Mouse (Mus musculus) T-helper 17 cell (primary cell): ENCODE results near the gene Il18r1.

Experiments
- in situ Hi-C, 2 experiments: fragments of 300-600 bp; cut with MboI, MseI; formaldehyde crosslinking; loops; 1 replicate in 1 of 2; 2 replicates in 1 of 2; pipeline ENCODE4 v1.15.1; 2025; ENCODE audit warnings: high pct_unique_total_duplicates in 2 of 2

Il18r1 gene

DNA sequence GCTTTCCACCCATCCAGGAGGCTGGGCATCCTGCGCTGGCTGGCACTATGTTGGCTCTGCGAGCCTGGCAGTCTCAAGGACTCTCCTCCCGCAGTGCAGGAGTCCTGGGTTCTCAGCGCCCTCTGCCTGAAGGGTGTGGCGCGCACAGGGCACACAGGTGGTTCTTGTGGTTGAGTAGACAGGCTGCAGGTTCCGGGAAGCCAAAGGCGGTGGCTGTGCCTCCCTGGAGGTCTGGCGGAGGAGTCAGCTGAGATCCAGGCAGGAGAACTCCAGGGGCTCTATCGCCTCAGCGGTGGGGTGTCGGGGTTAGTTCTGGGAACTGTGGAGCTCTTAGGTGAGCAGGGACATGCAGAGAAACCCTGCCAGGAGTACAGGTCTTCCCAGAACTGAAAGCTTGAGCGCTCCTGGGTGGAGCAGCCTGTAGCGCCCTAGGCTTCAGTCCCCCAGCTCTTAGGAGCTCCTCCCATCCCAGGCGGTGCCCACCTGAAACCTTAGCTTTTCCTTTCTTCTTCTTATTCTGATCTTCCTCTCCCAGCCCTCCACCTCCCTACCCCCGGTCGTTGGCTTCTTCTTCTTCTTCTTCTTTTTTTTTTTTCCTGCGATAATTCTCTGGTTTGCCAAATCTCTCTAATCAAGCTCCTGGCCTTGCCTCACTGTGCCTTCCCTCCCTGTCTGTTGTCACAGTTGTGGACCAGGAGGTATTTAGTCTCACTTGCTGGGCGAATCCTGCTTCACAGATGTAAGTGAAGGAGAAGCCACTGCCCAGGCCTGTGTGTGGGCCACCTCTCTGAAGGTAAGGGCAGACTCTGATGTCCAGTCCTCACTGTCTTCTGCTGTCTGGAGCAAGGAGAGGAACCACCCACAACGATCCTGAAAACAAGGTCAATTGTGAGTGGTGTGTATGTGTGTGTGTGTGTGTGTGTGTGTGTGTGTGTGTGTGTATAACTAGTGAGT is at the start of gene Il18r1:
Gene Il18r1, plus strand, starts transcription at position 76 of the 954 bp plus-strand sequence.
- in situ Hi-C loops: loop anchor here (5.0 kb wide), 3 partner anchors 47 to 83 kb away; no protein-coding TSS in a partner anchor

DNA sequence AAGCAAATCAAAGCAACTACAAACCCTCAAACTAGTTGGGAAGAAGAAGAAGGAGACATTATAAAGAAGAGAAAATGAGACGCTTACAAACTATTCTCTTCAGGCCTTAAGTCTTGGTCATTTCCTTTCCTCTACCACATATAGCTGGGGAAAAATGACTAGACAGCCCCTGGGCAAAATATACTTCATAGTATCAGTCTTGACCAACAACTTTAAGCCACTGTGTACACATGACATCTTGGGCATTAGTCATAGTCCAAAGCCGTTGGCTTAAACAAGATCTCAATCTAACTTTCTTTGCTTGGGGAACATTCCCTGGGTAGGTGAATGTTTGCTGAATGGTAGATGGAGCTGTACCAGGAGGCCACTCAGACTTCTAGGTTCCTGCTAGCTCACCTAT is 48.3 kb upstream of the Il18r1 start:
- in situ Hi-C loops: no loop called here

DNA sequence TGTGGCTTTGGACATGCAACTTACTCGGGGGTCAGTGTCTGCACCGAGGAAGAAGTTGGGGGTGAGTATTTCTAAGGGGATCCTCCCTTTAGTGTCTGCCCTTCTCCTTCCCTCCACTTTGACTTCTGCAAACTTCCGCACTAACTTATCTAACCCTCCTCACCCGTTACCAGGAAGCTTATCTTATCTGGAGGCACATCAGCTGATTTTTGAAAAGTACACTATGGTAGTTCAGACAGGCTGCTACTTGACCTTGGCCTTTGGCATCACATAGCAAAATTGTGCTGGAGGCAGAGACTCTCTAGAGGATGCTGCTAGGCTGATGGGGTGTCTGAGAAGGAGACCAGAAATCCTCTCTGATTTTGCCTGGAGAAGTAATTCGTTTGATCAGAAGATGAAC is 46.8 kb upstream of the Il18r1 start:
- in situ Hi-C loops: no loop called here

GRCm38 (mm10) chr1:40423892-40424291 is 41.5 kb upstream of the Il18r1 start:
- in situ Hi-C loops: no loop called here

GRCm38 (mm10) chr1:40427270-40427669 is 38.1 kb upstream of the Il18r1 start:
- in situ Hi-C loops: no loop called here

- in situ Hi-C loops: no loop called here
Measured at GRCm38 (mm10) chr1:40427901-40428300, 37.5 kb upstream of the Il18r1 start.

DNA sequence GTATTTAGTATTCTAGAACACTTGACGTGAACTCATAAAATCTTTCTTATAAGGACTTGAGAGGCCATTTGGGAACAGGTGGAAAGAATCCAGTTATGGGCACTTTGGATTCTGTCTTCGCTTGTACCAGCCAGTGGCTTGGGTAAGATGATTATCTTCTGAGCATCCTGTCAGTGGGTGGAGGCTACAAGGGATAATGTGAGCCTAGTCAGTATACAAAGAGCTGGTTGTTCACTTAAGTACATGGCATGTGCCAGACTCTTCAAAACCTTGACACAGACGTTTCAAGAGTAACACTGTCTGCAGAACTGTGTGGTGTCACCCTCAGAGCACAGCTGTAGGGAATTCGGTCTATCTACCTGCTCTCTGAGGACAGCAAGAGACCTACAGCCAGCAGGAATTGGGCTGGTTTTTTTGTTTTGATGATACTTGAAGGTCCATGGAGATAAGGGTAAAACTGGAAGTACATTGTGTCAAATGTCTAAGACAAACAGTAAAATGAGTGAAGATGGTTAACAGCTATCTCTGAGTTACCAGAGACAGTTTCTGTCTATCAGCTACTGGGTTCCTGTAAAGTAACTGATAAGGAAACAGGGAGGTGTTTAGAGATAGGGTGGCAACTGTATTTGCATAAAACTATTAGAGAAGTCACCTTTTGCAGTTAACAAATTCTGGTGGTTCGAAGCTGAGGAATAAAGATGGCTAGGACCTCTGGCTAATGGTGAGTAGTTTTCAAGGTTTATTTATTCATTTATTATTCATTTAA is 36.3 kb upstream of the Il18r1 start, which contains the start of gene Il1rl1:
Gene Il1rl1, plus strand, starts transcription at position 661 of the 766 bp plus-strand sequence.
- in situ Hi-C loops: no loop called here

DNA sequence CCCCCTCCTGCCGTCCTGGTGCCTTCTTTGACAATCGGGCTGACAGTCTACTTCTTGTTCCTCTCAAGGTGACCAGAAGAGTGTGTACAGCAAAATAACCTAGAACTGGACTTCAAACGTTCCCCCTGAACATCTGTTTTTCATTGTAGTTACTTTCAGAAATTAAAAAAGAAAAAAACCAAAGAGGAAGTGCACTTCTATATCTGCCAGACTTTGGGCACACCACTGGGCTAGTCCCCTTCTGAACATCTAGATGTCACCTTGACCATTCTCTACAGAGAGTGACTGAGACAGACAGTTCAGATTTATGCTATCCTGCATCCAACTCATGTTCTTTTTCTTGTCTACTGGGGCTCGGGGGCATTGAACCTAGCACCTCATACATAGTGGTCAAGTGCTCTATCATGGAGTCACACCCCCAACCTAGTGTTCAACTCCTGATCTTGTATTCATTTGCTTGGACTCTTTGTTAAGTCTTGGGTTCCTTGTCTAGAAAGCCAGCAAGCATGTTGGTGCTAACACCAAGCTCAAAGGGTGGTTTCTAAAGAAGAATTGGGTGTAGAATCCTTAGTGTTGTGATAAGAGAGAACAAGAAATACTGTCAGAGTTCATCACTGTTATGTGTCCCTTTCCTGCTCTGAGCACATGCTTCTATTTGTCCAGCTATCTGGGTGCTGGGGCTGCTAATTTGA is 35.1 kb upstream of the Il18r1 start:
- in situ Hi-C loops: no loop called here

- in situ Hi-C loops: no loop called here
Measured at GRCm38 (mm10) chr1:40432169-40432568, 33.2 kb upstream of the Il18r1 start.

DNA sequence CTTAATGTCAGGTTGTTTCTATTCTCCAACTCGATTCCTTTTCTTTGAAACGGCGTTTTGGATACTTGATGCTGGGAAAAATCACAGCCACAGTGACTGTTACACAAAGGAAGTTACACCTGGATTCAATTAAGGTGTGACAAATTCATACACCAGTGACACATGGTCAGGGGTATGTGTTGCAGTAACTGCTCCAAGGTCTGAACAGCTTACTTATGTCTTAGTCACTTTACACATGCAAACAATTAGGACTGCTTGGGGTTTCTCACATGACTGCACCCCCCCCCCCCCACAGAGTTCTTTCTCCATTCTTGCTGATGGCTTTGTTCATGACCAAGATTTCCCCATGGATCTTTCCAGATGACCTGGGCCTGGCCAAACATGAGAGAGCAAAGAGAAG is 29.4 kb upstream of the Il18r1 start:
- in situ Hi-C loops: no loop called here

GRCm38 (mm10) chr1:40437340-40437739 is 28.0 kb upstream of the Il18r1 start:
- in situ Hi-C loops: no loop called here

- in situ Hi-C loops: no loop called here
Measured at GRCm38 (mm10) chr1:40439504-40439903, 25.8 kb upstream of the Il18r1 start.

DNA sequence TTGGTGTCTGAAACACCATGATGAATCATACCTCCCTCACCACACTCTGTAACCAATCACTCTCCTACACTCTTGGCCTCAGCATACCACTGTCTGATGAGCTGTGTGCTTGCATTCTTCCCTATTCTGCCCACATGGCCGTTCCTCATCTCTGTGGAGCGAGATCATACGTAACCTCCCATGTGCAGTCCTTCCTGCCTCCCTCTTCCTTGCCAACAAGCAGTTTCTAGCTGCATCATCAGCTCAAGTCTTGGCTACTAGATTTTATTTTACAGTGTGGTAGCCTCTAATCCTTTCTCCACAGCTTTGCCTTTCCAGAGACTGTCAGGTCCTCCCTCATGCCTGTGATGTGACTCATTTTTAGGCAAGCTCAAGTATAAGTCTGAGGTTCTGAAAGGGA is 20.6 kb upstream of the Il18r1 start:
- in situ Hi-C loops: loop anchor here in 1 of 2 experiments (5.0 kb wide), 1 partner anchor 52 kb away; no protein-coding TSS in a partner anchor

DNA sequence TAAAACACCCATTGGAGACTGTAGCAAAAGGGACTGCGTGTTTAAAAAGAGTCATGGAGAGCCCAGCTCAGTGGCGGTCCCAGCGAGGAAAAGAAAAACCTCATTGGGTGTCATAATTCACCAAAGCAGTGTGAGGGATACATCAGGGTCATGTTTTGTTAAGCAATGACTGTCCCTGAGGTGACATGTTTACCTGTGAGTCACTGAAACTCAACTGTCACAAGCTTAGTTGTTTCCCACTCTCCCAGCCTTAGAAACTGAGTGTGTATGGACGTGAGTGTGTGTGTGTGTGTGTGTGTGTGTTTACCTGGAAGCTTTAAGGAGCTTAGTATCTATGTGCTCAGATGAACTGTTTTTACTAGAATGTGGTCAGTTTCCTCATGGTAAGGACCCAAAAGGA is 2.0 kb downstream of the Il18r1 start:
- in situ Hi-C loops: loop anchor here (5.0 kb wide), 3 partner anchors 45 to 85 kb away; no protein-coding TSS in a partner anchor

DNA sequence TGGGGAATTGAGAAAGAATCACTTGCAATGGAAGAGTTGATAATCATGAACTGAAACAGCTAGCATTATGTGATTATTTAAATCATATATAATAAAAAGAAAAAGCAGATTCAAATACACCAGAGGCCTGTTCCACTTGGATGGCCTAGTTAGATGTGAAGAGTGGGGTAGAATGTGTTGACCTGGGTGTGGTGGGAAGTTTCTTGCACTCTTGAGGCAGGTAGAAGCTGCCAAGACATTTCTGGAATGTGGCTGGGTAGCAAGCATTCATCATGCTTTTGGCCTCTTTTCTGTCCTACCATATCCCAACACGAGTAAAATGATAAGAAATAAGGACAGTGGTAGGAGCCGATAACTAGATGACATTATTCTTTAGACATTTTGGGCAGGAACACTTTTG is 3.5 kb downstream of the Il18r1 start:
- in situ Hi-C loops: loop anchor here (5.0 kb wide), 3 partner anchors 43 to 87 kb away; no protein-coding TSS in a partner anchor

- in situ Hi-C loops: loop anchor here (5.0 kb wide), 3 partner anchors 42 to 88 kb away; no protein-coding TSS in a partner anchor
Measured at GRCm38 (mm10) chr1:40469900-40470299, 4.5 kb downstream of the Il18r1 start.

GRCm38 (mm10) chr1:40472401-40472800 is 7.0 kb downstream of the Il18r1 start:
- in situ Hi-C loops: loop anchor here in 1 of 2 experiments (5.0 kb wide), 1 partner anchor 70 kb away; no protein-coding TSS in a partner anchor

DNA sequence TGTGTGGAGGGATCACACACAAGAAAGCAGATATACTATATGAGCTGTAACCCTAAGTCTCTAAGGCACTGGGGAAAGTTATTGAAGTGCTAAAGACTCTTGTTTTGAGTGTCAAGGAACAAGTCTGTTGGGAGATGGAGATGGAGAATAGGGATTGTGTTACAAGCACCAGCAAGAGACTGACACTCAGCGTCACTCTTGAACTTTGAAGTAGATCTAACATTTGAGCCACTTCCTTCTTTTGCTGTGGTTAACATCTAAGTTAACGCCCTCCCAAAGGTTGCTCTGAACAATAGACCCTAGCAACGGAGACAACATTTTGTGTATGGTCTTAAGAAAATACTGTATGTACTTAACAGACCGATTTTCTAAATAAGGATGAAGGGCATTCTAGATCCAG is 8.3 kb downstream of the Il18r1 start:
- in situ Hi-C loops: loop anchor here in 1 of 2 experiments (5.0 kb wide), 1 partner anchor 69 kb away; no protein-coding TSS in a partner anchor

DNA sequence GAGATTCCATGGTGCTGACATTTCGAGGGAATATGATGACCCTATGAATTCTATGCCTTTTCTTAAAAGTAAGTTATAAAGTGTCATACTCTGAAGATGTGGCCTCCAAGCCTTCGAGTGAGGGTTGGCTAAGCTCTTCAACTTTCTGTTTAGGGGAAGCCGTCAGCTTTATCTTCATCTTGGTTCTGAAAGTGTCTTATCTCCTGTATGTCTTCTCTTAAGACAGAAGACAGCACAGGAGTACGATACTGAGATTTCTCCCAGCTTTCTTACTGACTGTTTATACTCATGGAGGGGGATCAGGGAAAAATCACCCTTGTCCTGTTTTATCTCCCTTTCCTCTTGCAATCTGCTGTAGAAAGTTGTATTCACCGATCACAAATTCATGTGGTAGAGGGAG is 9.0 kb downstream of the Il18r1 start:
- in situ Hi-C loops: loop anchor here in 1 of 2 experiments (5.0 kb wide), 1 partner anchor 68 kb away; no protein-coding TSS in a partner anchor

- in situ Hi-C loops: no loop called here
Measured at GRCm38 (mm10) chr1:40475697-40476096, 10.3 kb downstream of the Il18r1 start.

DNA sequence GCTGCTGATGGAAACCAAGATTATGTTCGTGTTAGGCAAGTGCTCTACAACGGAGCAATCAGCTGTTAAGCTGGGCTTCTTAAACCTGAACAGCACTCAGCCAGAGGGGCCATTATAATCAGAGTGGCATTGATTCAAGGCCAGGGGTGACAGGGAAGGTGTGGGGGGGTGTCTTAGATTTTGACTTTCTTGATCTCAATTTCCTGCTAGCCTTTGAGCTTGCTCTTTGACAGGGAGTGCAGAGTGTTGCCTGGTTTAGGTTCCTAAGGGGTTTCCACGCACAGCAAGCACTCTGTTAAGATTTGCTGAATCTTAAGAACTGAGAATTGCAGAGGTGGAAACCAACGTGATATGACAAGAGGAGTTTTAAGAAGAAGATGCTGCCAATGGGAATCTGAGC is 11.4 kb downstream of the Il18r1 start:
- in situ Hi-C loops: no loop called here
